Mouse (Mus musculus) embryonic facial prominence, embryonic 12.5 days (tissue): ENCODE data around the gene Lenep. TPM values are rescaled to one million over a fixed set of nuclear protein-coding genes. Genes with fewer than 3 reads are reported as not detected.

Experiments
- ATAC-seq: fragments of 200-750 bp; cut with Nextera tagmentation; 2 replicates; pipeline ENCODE4 v1.8.0; 2017; ENCODE audit not compliant: insufficient number of reproducible peaks, insufficient read depth, low FRiP score, low TSS enrichment
- H3K27ac ChIP-seq: fragments of 300-500 bp; sonication (generic); 2 replicates; pipeline ENCODE4 v1.5.1; 2016; ENCODE audit warnings: mild to moderate bottlenecking
- H3K27me3 ChIP-seq: fragments of 300-500 bp; sonication (generic); 2 replicates; pipeline ENCODE4 v1.6.1; 2016; ENCODE audit warnings: mild to moderate bottlenecking, moderate library complexity
- H3K36me3 ChIP-seq: fragments of 300-500 bp; sonication (generic); 2 replicates; pipeline ENCODE4 v1.6.1; 2016; ENCODE audit warnings: mild to moderate bottlenecking
- H3K4me1 ChIP-seq: fragments of 300-500 bp; sonication (generic); 2 replicates; pipeline ENCODE4 v1.6.1; 2016
- H3K4me2 ChIP-seq: fragments of 300-500 bp; sonication (generic); replicated peaks from 2 replicates; pipeline ENCODE4 v1.6.1; 2016; ENCODE audit warnings: mild to moderate bottlenecking, moderate library complexity
- H3K4me3 ChIP-seq: fragments of 300-500 bp; sonication (generic); 2 replicates; pipeline ENCODE4 v1.5.1; 2016; ENCODE audit warnings: mild to moderate bottlenecking
- H3K9ac ChIP-seq: fragments of 300-500 bp; sonication (generic); 2 replicates; pipeline ENCODE4 v1.6.1; 2016; ENCODE audit warnings: mild to moderate bottlenecking, moderate library complexity
- H3K9me3 ChIP-seq: fragments of 300-500 bp; sonication (generic); 2 replicates; pipeline ENCODE4 v1.6.1; 2016; ENCODE audit warnings: mild to moderate bottlenecking, moderate library complexity
- WGBS: fragments of 180-500 bp; shearing (Covaris S2); methylation state at CpG from one replicate; pipeline ENCODE4 v1.1.7; 2016; 5-methylcytosine and 5-hydroxymethylcytosine counted together
- polyA plus RNA-seq: library from polyadenylated mRNA; unstranded; fragments of >200 nt; fragmentation: Nextera tagmentation; extraction: Ambion mirVana; gene quantifications from 2 replicates; pipeline ENCODE4 v1.2.1, GENCODE M21; 2016

The Lenep gene
- polyA plus RNA-seq, 1 experiment from 2014 or later: 0.09 TPM

- H3K27ac ChIP-seq: no peak overlapping the region
- H3K9ac ChIP-seq: no peak overlapping the region
- no peaks in the 10 kb centered on the region for H3K27me3 ChIP-seq
- peaks cover 15% of the 10 kb centered on the region for H3K36me3 ChIP-seq
- no peak for ATAC-seq
- H3K4me2 ChIP-seq: no peak overlapping the region
- H3K9me3 ChIP-seq: no peaks in the 10 kb centered on the region
- H3K4me3 ChIP-seq: no peak overlapping the region
- WGBS: 86% methylated on average over 7 of the region's 7 CpGs
- no peaks in the 10 kb centered on the region for H3K4me1 ChIP-seq
Measured at GRCm38 (mm10) chr3:89401329-89401728, 1.3 kb downstream of the Lenep start.

DNA sequence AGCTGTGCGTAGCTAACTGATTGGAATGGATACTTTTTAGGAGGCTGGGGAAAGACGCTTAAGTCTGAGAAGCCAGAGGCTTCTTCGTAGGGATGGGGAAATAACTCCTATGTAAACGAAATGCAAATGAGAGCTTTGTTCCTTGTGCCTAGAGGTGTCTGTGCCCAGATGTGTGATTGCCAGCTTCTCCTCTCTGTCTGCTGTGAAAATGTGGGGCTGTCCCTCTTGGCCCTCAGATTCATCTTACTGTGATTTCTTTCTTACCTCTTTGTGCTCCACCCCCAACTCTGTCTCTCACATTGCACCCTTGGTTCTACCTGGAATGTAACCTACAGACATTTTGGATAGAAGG, 6.0 kb downstream of the Lenep start:
- peaks cover 29% of the 10 kb centered on the region for H3K4me1 ChIP-seq
- peaks cover 15% of the 10 kb centered on the region for H3K27me3 ChIP-seq
- H3K4me3 ChIP-seq: peak overlapping the region; percentile 50
- no peaks in the 10 kb centered on the region for H3K9me3 ChIP-seq
- WGBS: 2% methylated on average over 4 of the region's 4 CpGs
- H3K27ac ChIP-seq: no peak overlapping the region
- no peaks in the 10 kb centered on the region; the same call in 1 of the 2 replicates for H3K36me3 ChIP-seq
- no peak for ATAC-seq
- H3K9ac ChIP-seq: peak overlapping the region; percentile 55; the same call in 1 of the 2 replicates
- H3K4me2 ChIP-seq: peak overlapping the region; percentile 97

GRCm38 (mm10) chr3:89395806-89396653, 6.6 kb downstream of the Lenep start:
- peaks cover 21% of the 10 kb centered on the region for H3K27me3 ChIP-seq
- H3K4me1 ChIP-seq: peaks cover 35% of the 10 kb centered on the region
- ATAC-seq: no peak
- peak overlapping the region; percentile 68; the same call in 1 of the 2 replicates for H3K27ac ChIP-seq
- H3K9ac ChIP-seq: peak overlapping the region; percentile 55
- H3K4me2 ChIP-seq: peak overlapping the region; percentile 97
- H3K36me3 ChIP-seq: no peaks in the 10 kb centered on the region; the same call in 1 of the 2 replicates
- H3K9me3 ChIP-seq: no peaks in the 10 kb centered on the region
- H3K4me3 ChIP-seq: peak overlapping the region; percentile 50
- under 1% methylated on average over 44 of the region's 44 CpGs for WGBS

DNA sequence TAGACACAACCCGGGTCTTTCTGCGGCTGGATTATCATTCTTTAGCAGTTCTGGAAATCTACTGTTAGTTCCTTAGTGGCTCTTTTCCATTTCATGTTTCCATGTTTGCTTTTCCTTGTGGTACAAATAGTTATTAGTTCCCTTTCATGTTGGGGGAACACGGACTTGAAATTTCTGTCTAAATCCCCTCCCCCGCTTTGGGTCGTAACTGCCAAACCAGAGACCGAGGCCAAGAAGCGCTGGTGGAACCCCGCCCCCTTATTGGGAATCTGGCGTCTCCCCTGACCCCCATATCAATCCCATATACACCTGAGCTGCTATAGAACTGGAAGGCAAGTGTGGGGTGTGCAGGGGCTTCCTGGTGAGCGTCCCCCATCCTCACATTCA, 7.2 kb downstream of the Lenep start:
- no peaks in the 10 kb centered on the region; the same call in 1 of the 2 replicates for H3K36me3 ChIP-seq
- peaks cover 26% of the 10 kb centered on the region for H3K27me3 ChIP-seq
- peak overlapping the region; percentile 50 for H3K4me3 ChIP-seq
- H3K4me1 ChIP-seq: peaks cover 42% of the 10 kb centered on the region
- peak overlapping the region; percentile 68 for H3K27ac ChIP-seq
- no peaks in the 10 kb centered on the region for H3K9me3 ChIP-seq
- H3K9ac ChIP-seq: peak overlapping the region; percentile 58; the same call in 1 of the 2 replicates
- ATAC-seq: no peak
- H3K4me2 ChIP-seq: peak overlapping the region; percentile 97
- 3% methylated on average over 10 of the region's 10 CpGs for WGBS

DNA sequence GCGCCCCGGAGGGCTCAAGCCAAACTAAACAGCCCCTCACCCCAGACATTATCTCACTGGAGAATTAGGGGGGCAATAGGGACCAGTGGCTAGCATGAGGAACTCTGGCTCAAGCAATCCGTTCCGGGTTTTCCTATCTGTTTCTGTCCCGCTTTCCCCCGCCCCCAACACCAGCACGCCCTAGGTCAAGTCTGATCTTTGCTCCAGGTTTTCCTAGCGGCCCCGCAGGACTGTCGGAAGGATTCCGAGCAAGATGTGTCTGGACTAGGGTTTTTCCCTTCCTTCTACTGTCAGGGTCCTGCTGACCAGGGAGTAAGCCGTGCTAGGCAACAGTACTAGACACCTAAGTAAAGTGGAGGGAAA, 7.7 kb downstream of the Lenep start:
- peak overlapping the region; percentile 58 for H3K9ac ChIP-seq
- peaks cover 46% of the 10 kb centered on the region for H3K4me1 ChIP-seq
- no peaks in the 10 kb centered on the region for H3K9me3 ChIP-seq
- H3K36me3 ChIP-seq: no peaks in the 10 kb centered on the region; the same call in 1 of the 2 replicates
- peak overlapping the region; percentile 97 for H3K4me2 ChIP-seq
- ATAC-seq: no peak
- H3K4me3 ChIP-seq: peak overlapping the region; percentile 50
- H3K27ac ChIP-seq: peak overlapping the region; percentile 68
- WGBS: under 1% methylated on average over 12 of the region's 12 CpGs
- peaks cover 26% of the 10 kb centered on the region for H3K27me3 ChIP-seq

GRCm38 (mm10) chr3:89394006-89394893, 8.3 kb downstream of the Lenep start, which contains the start of gene Zbtb7b:
Zbtb7b (minus strand) TSS chr3:89394776.
- Histone ChIP-seq H3K4me3 (peak within 1 kb of the TSS; percentile 50), H3K27me3 (peaks cover 26% of the 10 kb centered on the region), H3K9ac (peak within 1 kb of the TSS; percentile 58), H3K27ac (peak within 1 kb of the TSS; percentile 68), H3K4me2 (peak within 1 kb of the TSS; percentile 97), H3K36me3 (no peaks in the 10 kb centered on the region), H3K9me3 (no peaks in the 10 kb centered on the region), H3K4me1 (peaks cover 46% of the 10 kb centered on the region)
- under 1% methylated on average over 39 of the region's 42 CpGs for WGBS
- peak; percentile 5; the same call in 1 of the 2 replicates for ATAC-seq

GRCm38 (mm10) chr3:89393605-89394004, 9.0 kb downstream of the Lenep start:
- H3K4me1 ChIP-seq: peaks cover 46% of the 10 kb centered on the region
- H3K36me3 ChIP-seq: no peaks in the 10 kb centered on the region
- H3K9me3 ChIP-seq: no peaks in the 10 kb centered on the region
- peaks cover 26% of the 10 kb centered on the region for H3K27me3 ChIP-seq
- peak overlapping the region; percentile 68; the same call in 1 of the 2 replicates for H3K27ac ChIP-seq
- peak overlapping the region; percentile 58; the same call in 1 of the 2 replicates for H3K9ac ChIP-seq
- under 1% methylated on average over 15 of the region's 15 CpGs for WGBS
- peak; percentile 94 for ATAC-seq
- peak overlapping the region; percentile 97 for H3K4me2 ChIP-seq
- peak overlapping the region; percentile 50 for H3K4me3 ChIP-seq

- H3K4me1 ChIP-seq: peaks cover 46% of the 10 kb centered on the region
- H3K27me3 ChIP-seq: peaks cover 26% of the 10 kb centered on the region
- no peaks in the 10 kb centered on the region for H3K36me3 ChIP-seq
- H3K9ac ChIP-seq: no peak overlapping the region
- H3K4me3 ChIP-seq: peak overlapping the region; percentile 50
- no peak for ATAC-seq
- no peak overlapping the region for H3K27ac ChIP-seq
- H3K9me3 ChIP-seq: no peaks in the 10 kb centered on the region
- H3K4me2 ChIP-seq: peak overlapping the region; percentile 97
- WGBS: under 1% methylated on average over 17 of the region's 24 CpGs
Measured at GRCm38 (mm10) chr3:89392871-89393311, 9.7 kb downstream of the Lenep start.

DNA sequence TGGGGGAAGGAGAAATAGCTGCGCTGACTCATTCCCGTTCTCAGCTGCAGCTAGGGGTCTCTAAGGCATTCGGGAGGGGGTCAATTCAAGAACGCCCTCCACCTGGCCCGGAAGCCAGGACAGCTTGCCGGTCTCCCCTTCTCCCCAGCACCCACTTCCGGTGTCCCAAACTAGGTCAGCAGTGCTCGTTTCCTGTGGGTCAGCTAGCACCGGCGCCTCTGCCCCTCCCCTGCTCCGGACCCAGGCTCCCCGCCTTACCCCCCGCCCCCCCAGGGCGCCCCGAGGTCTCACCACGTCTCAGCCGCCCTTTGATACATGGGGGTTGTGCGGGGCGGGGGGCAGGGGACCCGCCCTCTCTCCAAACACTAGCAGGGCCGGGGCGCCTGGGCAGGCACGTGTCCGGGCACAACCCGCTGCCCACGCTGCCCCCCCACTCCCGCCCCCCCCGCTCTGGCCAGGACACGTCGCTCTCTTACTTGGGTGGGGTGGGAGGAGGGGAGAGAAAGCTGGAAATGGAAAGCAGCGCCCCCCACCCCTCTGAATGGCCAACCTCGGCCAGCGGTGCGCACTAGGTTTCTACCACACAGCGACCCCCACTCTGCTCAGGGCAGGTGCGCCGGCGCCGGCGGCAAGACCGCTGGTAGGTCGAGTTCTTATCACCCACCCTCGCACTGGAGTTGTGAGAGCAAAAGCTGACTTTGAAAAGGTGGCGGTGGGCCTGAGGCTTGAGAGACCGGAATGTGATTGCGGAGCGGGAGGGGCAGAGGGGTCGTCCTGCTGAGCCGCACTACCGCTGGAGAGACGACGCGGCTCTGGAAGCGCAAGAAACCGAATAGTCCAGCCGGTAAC, 10.7 kb downstream of the Lenep start:
- Histone ChIP-seq H3K36me3 (no peaks in the 10 kb centered on the region), H3K9me3 (no peaks in the 10 kb centered on the region), H3K4me3 (peak overlapping the region; percentile 50), H3K4me1 (peaks cover 54% of the 10 kb centered on the region), H3K4me2 (peak overlapping the region; percentile 97), H3K27me3 (peaks cover 26% of the 10 kb centered on the region), H3K27ac (no peak overlapping the region), H3K9ac (peak overlapping the region; percentile 53)
- ATAC-seq: no peak
- under 1% methylated on average over 56 of the region's 56 CpGs for WGBS

DNA sequence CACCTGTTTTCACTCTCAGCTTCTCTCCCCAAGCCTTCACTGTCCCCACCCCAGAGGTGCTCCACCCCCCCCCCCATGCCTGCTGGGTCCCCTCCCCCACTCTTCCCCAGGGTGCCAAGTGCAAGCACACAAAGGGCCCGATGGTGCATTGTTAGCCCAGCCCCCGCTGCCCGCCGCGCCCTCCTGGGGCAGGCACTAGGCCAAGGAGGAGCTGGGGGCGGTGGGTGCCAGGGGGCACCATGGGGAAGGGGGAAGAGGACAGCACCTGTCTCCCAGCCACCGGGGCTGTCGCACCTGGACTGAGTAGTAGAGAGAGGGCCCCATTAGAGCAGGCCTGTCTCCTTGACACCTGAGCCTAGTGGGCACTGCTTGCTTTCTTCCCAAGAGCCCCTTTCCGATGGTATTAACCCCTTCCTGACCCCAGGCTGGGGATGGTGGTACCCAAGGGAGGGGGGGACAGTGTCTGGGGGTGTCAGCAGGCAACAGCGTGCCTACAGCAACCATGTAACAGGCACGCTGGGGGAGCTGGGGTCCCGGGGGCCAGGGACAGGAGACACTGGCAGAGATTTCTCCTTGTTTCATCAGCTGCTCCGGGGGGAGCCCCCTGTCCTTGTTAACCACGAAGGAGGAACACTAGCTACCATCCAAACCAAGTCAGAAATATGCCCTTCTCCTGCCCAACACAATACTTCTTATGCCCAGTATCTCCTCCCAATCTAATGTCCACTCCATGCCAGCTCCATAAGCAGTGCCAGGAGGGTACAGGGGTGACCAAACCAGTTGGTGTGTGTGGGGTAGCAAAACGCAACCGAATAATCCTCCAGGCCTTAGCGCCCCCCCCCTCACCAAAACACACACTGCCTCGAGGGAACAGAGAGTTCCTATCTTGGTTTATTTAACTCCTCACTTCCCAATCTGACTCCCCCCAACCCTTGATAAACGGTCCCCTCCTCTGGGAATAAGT, 11.6 kb downstream of the Lenep start:
- WGBS: 6% methylated on average over 19 of the region's 19 CpGs
- no peak for ATAC-seq
- H3K4me3 ChIP-seq: peak overlapping the region; percentile 50
- H3K36me3 ChIP-seq: no peaks in the 10 kb centered on the region
- peaks cover 26% of the 10 kb centered on the region for H3K27me3 ChIP-seq
- peak overlapping the region; percentile 97 for H3K4me2 ChIP-seq
- peaks cover 60% of the 10 kb centered on the region for H3K4me1 ChIP-seq
- H3K27ac ChIP-seq: no peak overlapping the region
- H3K9me3 ChIP-seq: no peaks in the 10 kb centered on the region
- peak overlapping the region; percentile 53 for H3K9ac ChIP-seq
